Mouse (Mus musculus) effector memory CD4-positive, alpha-beta T cell, adult 5 months (primary cell): Measurements from ENCODE around the gene Gm10486. TPM values are rescaled to one million over a fixed set of nuclear protein-coding genes. Genes with fewer than 3 reads are reported as not detected.

ENCODE experiments used
- polyA plus RNA-seq: library from polyadenylated mRNA; unstranded; fragments of 100-300 nt; shearing (Covaris generic); gene quantifications from one replicate; pipeline ENCODE4 v1.2.1, GENCODE M21; 2017

Gene Gm10486
- not detected for polyA plus RNA-seq

GRCm38 (mm10) chrX:35067084-35067483 lies at the start of gene Gm10486:
TSS of gene Gm10486 (plus strand) at chrX:35067384.

